Mouse (Mus musculus): Measurements from ENCODE around the gene Echs1. TPM values are rescaled to one million over a fixed set of nuclear protein-coding genes. Genes with fewer than 3 reads are reported as not detected.

The Echs1 gene
- polyA plus RNA-seq (2014; fragmentation: Nextera tagmentation; extraction: Ambion mirVana) = 186 and 199 TPM in 2 replicates

DNA sequence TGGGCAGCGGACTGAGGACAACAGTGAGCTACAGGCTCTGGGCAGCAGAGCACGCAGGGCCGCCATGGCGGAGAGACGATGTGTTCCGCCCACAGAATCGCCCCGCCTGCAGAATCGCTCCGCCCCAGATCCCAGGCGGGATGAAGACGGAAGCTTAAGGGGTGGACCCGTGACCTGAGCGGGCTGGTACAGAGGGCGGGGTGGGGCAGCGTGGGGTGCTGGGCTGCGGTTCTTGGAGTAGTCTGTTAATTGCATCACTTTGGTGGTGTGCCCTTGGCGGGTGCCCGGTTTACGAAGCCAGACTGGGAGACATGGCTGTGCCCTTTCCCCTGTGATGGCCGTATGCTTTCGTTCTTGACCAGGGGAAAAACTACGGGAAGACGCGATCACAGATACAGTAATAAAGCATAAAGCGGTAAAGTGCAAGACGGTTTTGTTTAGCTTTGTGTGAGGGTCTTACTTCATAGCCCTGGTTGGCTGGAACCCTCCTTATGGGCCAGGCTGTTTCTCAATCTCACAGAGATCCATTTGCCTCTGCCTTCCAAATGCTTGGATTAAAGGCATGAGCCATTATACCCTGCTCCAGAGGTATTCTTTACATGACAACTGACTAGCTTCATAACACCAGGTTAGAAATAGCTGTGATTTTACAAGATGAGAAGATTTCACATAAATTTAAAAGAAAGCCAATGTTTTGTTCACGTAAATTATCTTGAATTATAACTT, at the start of gene Echs1:
Gene Echs1, minus strand, starts transcription at position 148 of the 726 bp plus-strand sequence.
- Histone ChIP-seq H3K4me2 (replicated peaks; ENCODE audit: low read depth, low read length) (peak within 1 kb of the TSS; percentile 70), H3K4me1 (ENCODE audit: control insufficient read depth, insufficient read depth, low read length) (no peaks in the 10 kb centered on the region), H3K9ac (ENCODE audit: low read depth, low read length) (peak within 1 kb of the TSS; percentile 81), H3K27me3 (ENCODE audit: control insufficient read depth, insufficient read depth, low read length) (no peaks in the 10 kb centered on the region), H3K9me3 (ENCODE audit: control insufficient read depth, low read length) (no peaks in the 10 kb centered on the region), H3K36me3 (ENCODE audit: control insufficient read depth, insufficient read depth, low read length) (peaks cover 14% of the 10 kb centered on the region), H3K27ac (ENCODE audit: low read depth, low read length) (peak within 1 kb of the TSS; percentile 88), H3K4me3 (ENCODE audit: low read length) (peak within 1 kb of the TSS; percentile 81)
- WGBS = 4% methylated on average over 28 of the region's 28 CpGs
- peak; percentile 96 for ATAC-seq (ENCODE audit: low FRiP score, low TSS enrichment)

DNA sequence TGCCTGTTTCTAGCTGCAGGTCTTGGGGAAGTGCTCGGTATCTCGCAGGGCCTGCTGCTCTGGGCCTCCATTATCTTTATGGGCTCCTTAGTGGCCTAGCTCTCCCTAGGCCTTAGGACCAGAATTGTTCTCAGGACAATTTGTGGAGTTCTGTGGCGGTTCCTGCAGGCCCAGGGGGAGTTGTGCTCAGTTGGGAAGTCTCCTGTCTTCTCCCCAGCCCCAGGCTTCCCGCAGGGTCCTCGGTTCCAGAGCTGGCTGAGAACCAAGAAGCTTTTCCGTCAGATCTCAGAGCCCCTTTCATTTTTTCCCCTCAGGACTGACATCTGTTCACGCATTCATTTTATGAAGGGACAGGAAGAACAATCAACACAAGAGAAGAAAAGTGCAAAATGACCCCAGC, 48.4 kb upstream of the Echs1 start, which contains the start of gene Olfr522:
Gene Olfr522, minus strand, starts transcription at position 101 of the 400 bp plus-strand sequence.
- Histone ChIP-seq H3K4me2 (replicated peaks; ENCODE audit: low read depth, low read length) (no peak within 1 kb of the TSS), H3K9me3 (ENCODE audit: control insufficient read depth, low read length) (no peaks in the 10 kb centered on the region), H3K4me1 (ENCODE audit: control insufficient read depth, insufficient read depth, low read length) (no peaks in the 10 kb centered on the region), H3K36me3 (ENCODE audit: control insufficient read depth, insufficient read depth, low read length) (no peaks in the 10 kb centered on the region), H3K27me3 (ENCODE audit: control insufficient read depth, insufficient read depth, low read length) (no peaks in the 10 kb centered on the region), H3K27ac (ENCODE audit: low read depth, low read length) (no peak within 1 kb of the TSS), H3K9ac (ENCODE audit: low read depth, low read length) (no peak within 1 kb of the TSS), H3K4me3 (ENCODE audit: low read length) (no peak within 1 kb of the TSS)
- 73% methylated on average over 7 of the region's 7 CpGs for WGBS
- no peak for ATAC-seq (ENCODE audit: low FRiP score, low TSS enrichment)

DNA sequence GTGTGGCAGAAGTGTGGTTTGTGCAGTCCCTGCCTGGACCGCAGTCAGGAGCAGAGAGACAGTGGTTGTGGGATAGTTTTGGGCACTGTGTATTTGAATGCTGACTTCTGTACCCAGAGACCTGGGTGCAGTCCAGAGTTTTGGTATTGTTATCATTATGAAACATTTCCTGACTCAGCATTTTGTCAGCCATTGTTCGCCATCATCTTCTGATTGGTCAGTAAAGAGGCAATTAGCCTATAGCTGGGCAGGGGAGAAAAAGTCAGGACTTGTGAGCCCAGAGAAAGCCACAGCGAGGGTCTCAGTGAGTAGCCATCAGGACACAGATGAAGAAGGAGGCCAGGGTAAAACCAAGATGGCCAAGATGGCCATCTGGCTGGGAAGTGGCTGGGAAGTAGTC, 44.1 kb upstream of the Echs1 start:
- Histone ChIP-seq H3K9me3 (ENCODE audit: control insufficient read depth, low read length) (no peaks in the 10 kb centered on the region), H3K27ac (ENCODE audit: low read depth, low read length) (no peak overlapping the region), H3K4me3 (ENCODE audit: low read length) (no peak overlapping the region), H3K4me2 (replicated peaks; ENCODE audit: low read depth, low read length) (no peak overlapping the region), H3K4me1 (ENCODE audit: control insufficient read depth, insufficient read depth, low read length) (no peaks in the 10 kb centered on the region), H3K9ac (ENCODE audit: low read depth, low read length) (no peak overlapping the region), H3K27me3 (ENCODE audit: control insufficient read depth, insufficient read depth, low read length) (no peaks in the 10 kb centered on the region), H3K36me3 (ENCODE audit: control insufficient read depth, insufficient read depth, low read length) (no peaks in the 10 kb centered on the region)
- 79% methylated on average over 3 of the region's 3 CpGs for WGBS
- ATAC-seq (ENCODE audit: low FRiP score, low TSS enrichment) = no peak

DNA sequence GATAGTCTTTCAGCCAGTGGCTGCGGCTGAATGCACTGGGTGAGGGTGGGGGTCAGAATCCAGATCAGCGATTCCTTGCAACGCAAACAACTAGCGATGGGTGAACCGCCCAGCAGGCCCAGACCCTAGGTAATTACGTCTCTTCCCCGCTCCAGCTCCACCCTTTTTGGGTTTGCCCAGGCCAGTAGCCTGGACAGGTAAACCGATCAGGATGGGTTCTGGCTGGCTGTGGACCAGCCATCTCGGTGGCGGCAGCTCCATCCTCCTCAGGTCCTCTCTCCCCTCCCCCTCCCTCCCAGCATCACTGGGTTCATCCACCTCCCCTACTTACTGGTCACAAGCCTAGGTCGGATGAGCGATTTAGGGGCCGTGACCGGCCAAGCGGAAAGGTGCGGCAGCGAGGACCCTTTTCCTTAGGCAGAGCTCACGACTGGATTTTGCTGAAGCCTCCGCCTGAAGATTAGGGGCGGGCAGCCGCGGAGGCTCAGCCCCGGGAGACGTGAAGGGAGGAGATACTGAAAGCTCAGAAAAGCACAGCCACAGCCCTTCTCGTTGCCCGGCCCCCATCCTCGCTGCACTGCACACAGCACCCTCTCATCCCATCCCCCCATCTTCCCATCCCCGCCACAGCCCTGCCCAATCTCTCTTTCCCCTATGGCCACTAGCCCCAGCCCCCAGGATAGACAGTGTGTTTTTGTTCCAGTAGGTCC, 38.1 kb upstream of the Echs1 start, which contains the start of gene Sprn:
Gene Sprn, minus strand, starts transcription at position 660 of the 710 bp plus-strand sequence.
- H3K4me2 ChIP-seq (replicated peaks; ENCODE audit: low read depth, low read length) = peak within 1 kb of the TSS; percentile 48

DNA sequence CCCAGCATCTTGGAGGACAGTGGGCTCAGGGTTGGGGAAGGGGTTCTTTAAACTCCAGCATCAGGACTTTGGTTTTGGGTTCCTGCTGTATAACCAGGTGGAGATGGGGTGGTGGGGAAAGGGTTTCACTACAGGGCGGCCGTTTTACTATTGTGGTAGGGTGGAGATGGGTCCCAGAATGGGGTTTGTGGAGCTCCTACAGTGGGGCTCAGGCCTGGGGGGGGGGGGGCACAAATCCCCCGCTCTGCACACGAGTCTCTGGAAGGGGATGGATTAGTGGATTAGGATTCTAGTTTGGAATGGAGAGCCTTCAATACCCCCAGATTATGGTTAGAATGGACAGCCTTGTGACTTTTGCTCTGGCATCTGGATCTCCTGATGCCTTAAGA, 37.5 kb upstream of the Echs1 start:
- Histone ChIP-seq H3K27ac (ENCODE audit: low read depth, low read length) (no peak overlapping the region), H3K36me3 (ENCODE audit: control insufficient read depth, insufficient read depth, low read length) (no peaks in the 10 kb centered on the region; the same call in 1 of the 2 replicates), H3K4me2 (replicated peaks; ENCODE audit: low read depth, low read length) (peak overlapping the region; percentile 48), H3K9ac (ENCODE audit: low read depth, low read length) (no peak overlapping the region), H3K27me3 (ENCODE audit: control insufficient read depth, insufficient read depth, low read length) (peaks cover 21% of the 10 kb centered on the region), H3K9me3 (ENCODE audit: control insufficient read depth, low read length) (no peaks in the 10 kb centered on the region), H3K4me1 (ENCODE audit: control insufficient read depth, insufficient read depth, low read length) (peaks cover 11% of the 10 kb centered on the region; the same call in 1 of the 2 replicates), H3K4me3 (ENCODE audit: low read length) (peak overlapping the region; percentile 23; the same call in 1 of the 2 replicates)
- WGBS = 24% methylated on average over 4 of the region's 4 CpGs
- no peak for ATAC-seq (ENCODE audit: low FRiP score, low TSS enrichment)

More for the DNA sequence above, 38.1 kb upstream of the Echs1 start, which contains the start of gene Sprn:
- Histone ChIP-seq H3K9ac (ENCODE audit: low read depth, low read length) (peak within 1 kb of the TSS; percentile 37; the same call in 1 of the 2 replicates), H3K4me3 (ENCODE audit: low read length) (peak within 1 kb of the TSS; percentile 23), H3K4me1 (ENCODE audit: control insufficient read depth, insufficient read depth, low read length) (peaks cover 11% of the 10 kb centered on the region; the same call in 1 of the 2 replicates), H3K9me3 (ENCODE audit: control insufficient read depth, low read length) (no peaks in the 10 kb centered on the region), H3K27me3 (ENCODE audit: control insufficient read depth, insufficient read depth, low read length) (peaks cover 21% of the 10 kb centered on the region), H3K27ac (ENCODE audit: low read depth, low read length) (no peak within 1 kb of the TSS), H3K36me3 (ENCODE audit: control insufficient read depth, insufficient read depth, low read length) (no peaks in the 10 kb centered on the region; the same call in 1 of the 2 replicates)
- peak; percentile 61 for ATAC-seq (ENCODE audit: low FRiP score, low TSS enrichment)
- WGBS = under 1% methylated on average over 27 of the region's 28 CpGs

DNA sequence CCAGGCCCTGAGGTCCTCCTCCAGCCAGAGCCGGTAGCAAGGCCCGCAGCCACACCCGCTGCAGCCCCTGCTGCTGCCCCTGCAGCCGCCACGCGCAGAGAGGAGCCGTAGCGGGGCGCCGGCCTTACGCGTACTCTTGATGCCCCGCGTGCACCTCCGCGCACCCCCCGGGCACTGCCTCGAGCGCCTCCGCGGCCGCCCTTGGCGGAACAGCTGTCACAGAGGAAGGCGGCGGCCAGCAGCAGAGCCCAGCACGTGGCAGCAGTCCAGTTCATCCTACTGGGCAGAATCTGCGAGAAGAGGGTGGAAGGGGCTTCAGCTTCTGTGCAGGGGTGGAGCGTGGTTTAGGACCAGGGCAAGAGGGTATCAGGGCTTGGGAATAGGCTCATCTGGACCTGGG, 37.1 kb upstream of the Echs1 start:
- Histone ChIP-seq H3K9ac (ENCODE audit: low read depth, low read length) (peak overlapping the region; percentile 34; the same call in 1 of the 2 replicates), H3K4me1 (ENCODE audit: control insufficient read depth, insufficient read depth, low read length) (peaks cover 11% of the 10 kb centered on the region; the same call in 1 of the 2 replicates), H3K9me3 (ENCODE audit: control insufficient read depth, low read length) (no peaks in the 10 kb centered on the region), H3K4me2 (replicated peaks; ENCODE audit: low read depth, low read length) (peak overlapping the region; percentile 48), H3K27me3 (ENCODE audit: control insufficient read depth, insufficient read depth, low read length) (peaks cover 21% of the 10 kb centered on the region), H3K4me3 (ENCODE audit: low read length) (peak overlapping the region; percentile 29), H3K36me3 (ENCODE audit: control insufficient read depth, insufficient read depth, low read length) (no peaks in the 10 kb centered on the region; the same call in 1 of the 2 replicates), H3K27ac (ENCODE audit: low read depth, low read length) (no peak overlapping the region)
- WGBS = 2% methylated on average over 28 of the region's 28 CpGs
- no peak for ATAC-seq (ENCODE audit: low FRiP score, low TSS enrichment)

DNA sequence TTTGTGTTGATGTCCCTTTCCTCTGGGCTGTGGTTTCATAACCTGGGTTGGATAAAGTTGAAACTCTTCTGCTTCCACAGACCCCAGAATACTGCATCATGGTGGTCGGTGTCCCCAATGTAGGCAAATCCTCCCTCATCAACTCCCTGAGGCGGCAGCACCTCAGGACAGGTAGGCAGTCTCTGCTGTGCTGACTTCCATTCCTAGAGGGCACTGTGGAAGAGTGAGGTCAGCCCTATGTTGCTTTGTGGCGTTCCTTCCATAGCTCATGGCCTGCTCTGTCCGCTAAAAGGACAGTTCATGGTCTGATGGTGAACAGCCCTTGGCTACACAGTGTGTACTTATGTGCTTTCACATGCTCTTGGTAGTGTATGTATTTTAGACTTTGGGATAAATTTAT, 28.3 kb upstream of the Echs1 start:
- H3K36me3 ChIP-seq (ENCODE audit: control insufficient read depth, insufficient read depth, low read length) = no peaks in the 10 kb centered on the region; the same call in 1 of the 2 replicates
- no peak overlapping the region for H3K9ac ChIP-seq (ENCODE audit: low read depth, low read length)
- ATAC-seq (ENCODE audit: low FRiP score, low TSS enrichment) = no peak
- H3K4me1 ChIP-seq (ENCODE audit: control insufficient read depth, insufficient read depth, low read length) = no peaks in the 10 kb centered on the region
- H3K27me3 ChIP-seq (ENCODE audit: control insufficient read depth, insufficient read depth, low read length) = no peaks in the 10 kb centered on the region
- H3K4me3 ChIP-seq (ENCODE audit: low read length) = no peak overlapping the region
- no peaks in the 10 kb centered on the region for H3K9me3 ChIP-seq (ENCODE audit: control insufficient read depth, low read length)
- H3K4me2 ChIP-seq (replicated peaks; ENCODE audit: low read depth, low read length) = no peak overlapping the region
- no peak overlapping the region for H3K27ac ChIP-seq (ENCODE audit: low read depth, low read length)
- WGBS = 86% methylated on average over 4 of the region's 4 CpGs

DNA sequence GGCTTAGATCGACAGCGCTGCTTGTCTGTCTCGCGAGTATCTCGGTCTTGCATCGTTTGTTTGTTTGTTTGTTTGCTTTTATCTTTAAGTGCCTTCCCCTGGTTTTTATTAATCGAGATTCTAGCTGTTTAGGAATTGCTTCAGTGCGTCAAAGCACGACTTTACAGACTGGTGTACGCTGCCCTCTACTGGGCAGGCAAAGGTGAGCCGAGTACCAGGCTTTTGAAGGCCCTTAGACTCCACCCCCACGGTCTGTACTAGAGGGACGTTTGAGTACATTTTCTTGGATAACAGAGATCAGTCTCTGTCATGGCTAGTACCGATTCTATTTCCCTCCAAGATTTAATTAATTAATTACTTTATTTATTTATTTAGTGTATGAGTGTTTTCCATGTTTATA, 25.1 kb upstream of the Echs1 start:
- Histone ChIP-seq H3K9ac (ENCODE audit: low read depth, low read length) (no peak overlapping the region), H3K4me2 (replicated peaks; ENCODE audit: low read depth, low read length) (no peak overlapping the region), H3K27me3 (ENCODE audit: control insufficient read depth, insufficient read depth, low read length) (no peaks in the 10 kb centered on the region), H3K36me3 (ENCODE audit: control insufficient read depth, insufficient read depth, low read length) (no peaks in the 10 kb centered on the region), H3K9me3 (ENCODE audit: control insufficient read depth, low read length) (no peaks in the 10 kb centered on the region), H3K4me3 (ENCODE audit: low read length) (no peak overlapping the region), H3K4me1 (ENCODE audit: control insufficient read depth, insufficient read depth, low read length) (no peaks in the 10 kb centered on the region), H3K27ac (ENCODE audit: low read depth, low read length) (no peak overlapping the region)
- no peak for ATAC-seq (ENCODE audit: low FRiP score, low TSS enrichment)
- 8% methylated on average over 14 of the region's 14 CpGs for WGBS

DNA sequence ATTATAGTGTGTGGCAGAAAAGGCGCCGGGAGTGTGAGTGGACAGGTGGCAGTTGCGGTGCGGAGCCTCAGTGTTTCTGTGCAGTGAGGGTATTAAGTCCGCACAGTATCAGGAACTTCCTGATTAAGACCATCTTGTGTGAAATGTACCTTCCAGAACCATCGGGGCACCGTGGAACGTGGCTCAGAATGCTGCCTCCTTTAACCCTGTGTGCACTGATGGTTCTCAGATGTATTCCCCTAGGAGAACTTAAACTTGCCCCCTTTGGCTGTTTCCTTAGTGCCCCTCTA, 21.7 kb upstream of the Echs1 start:
- Histone ChIP-seq H3K9me3 (ENCODE audit: control insufficient read depth, low read length) (no peaks in the 10 kb centered on the region), H3K4me2 (replicated peaks; ENCODE audit: low read depth, low read length) (peak overlapping the region; percentile 80), H3K27me3 (ENCODE audit: control insufficient read depth, insufficient read depth, low read length) (no peaks in the 10 kb centered on the region), H3K36me3 (ENCODE audit: control insufficient read depth, insufficient read depth, low read length) (no peaks in the 10 kb centered on the region), H3K27ac (ENCODE audit: low read depth, low read length) (peak overlapping the region; percentile 63), H3K4me3 (ENCODE audit: low read length) (peak overlapping the region; percentile 81), H3K9ac (ENCODE audit: low read depth, low read length) (peak overlapping the region; percentile 87), H3K4me1 (ENCODE audit: control insufficient read depth, insufficient read depth, low read length) (no peaks in the 10 kb centered on the region)
- under 1% methylated on average over 8 of the region's 8 CpGs for WGBS
- ATAC-seq (ENCODE audit: low FRiP score, low TSS enrichment) = no peak; the same call in 1 of the 2 replicates
